Mouse (Mus musculus) lung, adult 2 months (tissue): ENCODE results near the gene Topaz1.

Experiments
- CTCF ChIP-seq: fragments of 200-500 bp; IDR thresholded peaks from 2 replicates; pipeline ENCODE4 v1.5.1; 2011; ENCODE audit warnings: mild to moderate bottlenecking, low read length, control low read depth; ENCODE audit not compliant: insufficient read depth
- POLR2A ChIP-seq: fragments of 200-500 bp; IDR thresholded peaks from 2 replicates; pipeline ENCODE4 v1.6.1; 2011; ENCODE audit warnings: low read depth, mild to moderate bottlenecking, control low read depth, low read length, borderline replicate concordance; ENCODE audit errors: extremely low read depth

GRCm38 (mm10) chr9:122845621-122846020 lies 98.5 kb downstream of the Topaz1 start:
- TF ChIP-seq CTCF (no peak), POLR2A (no peak)
